Mouse (Mus musculus): Measurements from ENCODE around the gene Akap2.

Akap2 gene

DNA sequence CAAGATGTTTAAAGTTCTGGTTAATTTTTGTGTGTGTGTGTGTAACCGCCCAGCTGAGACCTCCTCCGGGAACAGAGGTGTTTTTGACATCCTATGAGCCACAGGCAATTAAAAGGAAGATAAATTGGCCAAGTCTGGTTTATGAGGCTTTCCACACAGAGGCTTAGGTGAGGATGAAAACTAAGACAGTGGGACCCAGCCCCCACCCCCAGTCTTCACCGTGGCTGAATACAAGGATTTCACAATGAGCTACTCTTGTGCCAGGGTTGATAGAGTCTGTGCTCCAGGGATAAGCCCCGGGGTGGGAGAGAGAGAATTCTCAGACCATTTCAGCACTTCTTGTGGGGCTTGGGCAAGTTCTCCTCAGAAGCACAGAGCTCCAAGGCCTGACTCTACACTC is 33.6 kb downstream of the Akap2 start:
- in situ Hi-C loops (cut with MboI, MseI): no loop called here

DNA sequence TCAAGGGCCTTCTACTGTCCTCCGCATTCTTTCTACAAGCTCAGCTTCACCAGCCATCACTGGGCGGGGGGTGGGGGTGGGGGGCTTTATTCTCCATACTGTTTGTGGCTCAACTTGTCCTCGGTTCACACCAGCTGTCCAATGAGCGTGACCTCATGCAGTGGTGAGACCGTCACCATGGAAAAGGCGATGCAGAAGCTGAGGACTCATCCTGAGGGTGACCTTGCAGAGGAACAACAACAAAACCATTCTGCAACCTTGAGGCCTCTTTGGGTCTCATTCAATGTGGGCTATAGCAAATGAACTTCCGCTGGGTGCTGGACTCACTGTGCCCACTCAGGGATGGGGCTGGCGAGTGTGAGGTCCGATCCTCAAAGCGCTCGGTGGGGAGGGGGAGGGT is 34.1 kb downstream of the Akap2 start:
- in situ Hi-C loops (cut with MboI, MseI): no loop called here

DNA sequence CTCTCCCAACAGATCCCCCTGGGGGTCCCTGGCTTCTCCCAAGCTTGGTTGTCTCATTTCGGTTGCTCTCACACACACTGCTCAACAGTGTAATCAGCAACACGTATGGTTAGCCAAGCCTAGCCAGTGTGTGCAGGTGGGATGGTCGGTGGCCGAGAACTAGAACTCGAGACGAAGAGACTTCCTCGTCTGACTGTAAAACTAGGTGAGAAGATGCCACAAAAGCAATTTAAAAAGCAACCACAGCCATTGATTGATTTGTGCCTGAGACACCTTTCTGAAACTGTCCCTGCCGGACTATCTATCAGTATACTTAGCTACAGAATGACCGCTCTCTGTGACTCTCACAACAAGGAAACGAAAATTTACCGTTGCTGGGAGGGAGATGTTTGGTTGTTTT is 37.6 kb downstream of the Akap2 start:
- in situ Hi-C loops (cut with MboI, MseI): no loop called here

DNA sequence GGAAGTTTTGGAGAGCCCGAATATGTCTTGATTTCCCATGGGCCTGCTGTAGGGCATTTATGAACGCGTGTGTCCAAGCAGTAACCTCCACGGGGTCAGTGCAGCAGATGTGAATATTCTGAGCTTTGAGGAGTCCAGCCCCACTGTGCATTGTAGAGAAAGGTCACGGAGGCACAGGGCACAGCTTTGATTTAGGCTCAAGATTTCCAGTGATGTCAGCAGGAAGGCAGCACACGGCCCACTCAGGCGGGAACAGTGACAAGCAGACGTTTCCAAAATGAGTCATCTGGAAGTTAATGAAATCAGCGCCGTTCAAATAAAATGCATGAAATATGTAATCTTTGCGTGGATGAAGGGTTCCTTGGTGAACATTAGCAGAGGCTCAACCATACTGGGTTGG is 40.5 kb downstream of the Akap2 start:
- in situ Hi-C loops (cut with MboI, MseI): no loop called here

DNA sequence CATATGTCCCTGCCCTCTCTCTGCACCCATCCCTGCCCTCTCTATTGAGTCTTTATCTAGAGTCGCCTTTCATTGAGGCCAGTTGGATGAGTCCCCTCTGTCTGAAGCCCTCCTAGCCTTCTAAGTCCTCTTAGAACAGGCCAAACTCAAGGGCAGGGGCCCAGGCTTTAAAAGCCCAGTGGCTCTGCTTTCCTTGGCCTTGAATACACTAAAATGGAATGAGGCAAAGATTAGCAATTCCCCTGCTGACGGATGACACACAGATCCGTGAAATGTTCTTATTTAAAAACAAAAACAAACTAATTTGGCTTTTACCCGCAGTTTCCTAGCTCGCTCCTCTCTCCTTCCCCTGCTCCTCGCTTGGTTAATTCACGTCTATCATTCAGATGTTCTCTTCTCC is 45.0 kb downstream of the Akap2 start:
- in situ Hi-C loops (cut with MboI, MseI): no loop called here

DNA sequence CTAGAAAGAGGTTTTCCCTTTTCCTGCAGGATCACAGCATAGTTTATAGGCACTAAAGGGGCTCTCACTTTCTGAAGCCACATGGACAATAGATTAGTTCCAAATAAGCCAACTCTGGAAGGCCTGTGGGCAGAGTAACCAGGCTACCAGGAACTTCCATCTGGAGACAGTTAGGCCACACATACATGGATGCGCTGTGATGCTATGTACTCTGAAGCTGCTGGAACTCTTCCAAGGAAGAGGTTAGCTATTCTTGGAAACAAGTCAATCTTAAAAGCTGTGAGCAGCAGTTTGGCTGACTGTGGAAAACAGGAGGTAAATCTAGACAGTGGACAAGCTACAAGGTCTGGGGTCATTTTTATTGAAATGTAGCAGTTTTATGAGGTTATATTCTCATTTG is 46.9 kb downstream of the Akap2 start:
- in situ Hi-C loops (cut with MboI, MseI): no loop called here

DNA sequence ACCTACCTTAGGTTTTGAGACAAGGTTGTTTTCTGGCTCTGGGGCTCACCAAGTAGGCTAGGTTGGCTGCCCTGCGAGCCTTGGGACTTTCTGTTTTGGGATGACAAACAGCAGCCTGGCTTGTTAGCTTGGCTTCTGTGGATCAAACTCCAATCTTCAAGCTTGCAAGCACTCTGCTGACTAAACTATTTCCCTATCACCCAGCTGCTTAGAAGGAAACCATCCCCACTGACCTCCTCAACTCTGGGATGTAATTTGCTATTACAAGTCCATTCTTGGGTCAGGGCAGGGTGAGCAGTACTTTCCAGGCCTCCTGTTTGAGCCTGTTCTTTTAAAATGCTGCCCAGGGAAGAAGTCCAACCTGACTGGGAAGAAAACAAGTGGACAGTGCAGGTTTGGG is 47.5 kb downstream of the Akap2 start:
- in situ Hi-C loops (cut with MboI, MseI): no loop called here

DNA sequence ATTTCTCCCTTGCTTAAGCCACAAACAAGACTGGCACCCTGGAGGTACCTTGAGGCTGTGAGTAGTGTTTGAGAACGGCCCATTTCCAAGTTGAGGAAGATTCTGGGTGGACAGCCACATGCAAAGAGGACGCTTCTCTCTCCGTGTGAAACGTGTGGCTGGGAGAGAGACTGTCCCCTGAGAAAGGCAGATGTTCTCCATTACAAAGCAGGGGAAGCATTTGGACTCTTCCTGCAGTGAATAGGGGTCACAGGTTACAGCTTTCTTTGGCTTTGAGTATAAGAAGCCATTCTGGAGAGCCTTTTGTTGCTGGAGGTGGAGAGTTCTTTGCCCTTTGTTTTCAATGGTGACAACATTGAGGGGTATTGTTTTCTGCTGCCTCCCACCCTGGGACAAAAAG is 48.3 kb downstream of the Akap2 start:
- in situ Hi-C loops (cut with MboI, MseI): no loop called here

DNA sequence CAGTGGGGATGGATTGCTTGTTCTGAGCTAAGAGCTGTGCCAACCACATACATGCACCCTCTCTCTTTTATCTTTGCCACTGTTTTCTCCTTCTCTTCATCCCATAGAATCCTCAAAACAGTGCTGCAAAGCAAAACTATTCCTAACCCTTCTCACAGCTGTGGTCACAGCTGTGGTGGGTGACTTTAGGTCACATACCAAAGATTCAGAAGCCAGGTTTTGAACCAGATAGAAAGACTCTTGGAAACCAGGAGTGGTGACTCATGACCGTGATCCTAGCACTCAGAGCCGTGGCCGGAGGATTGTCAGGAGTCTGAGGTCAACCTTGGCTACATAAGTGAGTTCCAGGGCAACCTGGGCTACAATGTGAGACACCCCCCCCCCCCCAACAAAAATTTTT is 51.5 kb downstream of the Akap2 start:
- in situ Hi-C loops (cut with MboI, MseI): no loop called here

DNA sequence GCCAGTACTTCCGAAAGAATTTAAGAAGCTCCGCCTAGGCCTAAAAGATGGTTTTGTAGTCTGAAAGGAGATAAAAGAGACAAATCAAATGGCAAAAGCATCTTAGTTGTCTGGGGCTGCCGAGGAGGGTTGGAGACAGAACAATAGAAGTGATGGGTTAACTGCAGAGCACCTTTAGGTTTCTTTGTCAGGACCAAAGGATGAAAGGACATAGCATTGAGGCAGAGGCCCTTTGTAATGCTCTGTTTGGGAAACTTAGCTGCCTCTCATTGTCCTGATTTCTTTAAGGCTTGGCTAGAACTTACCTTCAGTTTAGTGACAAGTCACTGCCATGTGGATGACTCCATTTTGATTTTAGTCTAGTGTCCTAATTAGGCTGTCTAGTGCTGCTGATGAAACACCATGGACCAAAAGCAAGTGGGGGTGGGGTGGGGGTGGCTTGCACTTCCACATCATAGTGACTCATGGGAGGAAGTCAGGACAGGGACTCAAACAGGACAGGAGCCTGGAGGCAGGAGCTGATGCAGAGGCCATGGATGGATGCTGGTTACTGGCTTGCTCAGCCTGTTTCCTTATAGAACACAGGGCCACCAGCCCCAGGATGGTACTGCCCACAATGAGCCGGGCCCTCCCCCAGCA is 52.8 kb downstream of the Akap2 start:
- in situ Hi-C loops (cut with MboI, MseI): no loop called here

DNA sequence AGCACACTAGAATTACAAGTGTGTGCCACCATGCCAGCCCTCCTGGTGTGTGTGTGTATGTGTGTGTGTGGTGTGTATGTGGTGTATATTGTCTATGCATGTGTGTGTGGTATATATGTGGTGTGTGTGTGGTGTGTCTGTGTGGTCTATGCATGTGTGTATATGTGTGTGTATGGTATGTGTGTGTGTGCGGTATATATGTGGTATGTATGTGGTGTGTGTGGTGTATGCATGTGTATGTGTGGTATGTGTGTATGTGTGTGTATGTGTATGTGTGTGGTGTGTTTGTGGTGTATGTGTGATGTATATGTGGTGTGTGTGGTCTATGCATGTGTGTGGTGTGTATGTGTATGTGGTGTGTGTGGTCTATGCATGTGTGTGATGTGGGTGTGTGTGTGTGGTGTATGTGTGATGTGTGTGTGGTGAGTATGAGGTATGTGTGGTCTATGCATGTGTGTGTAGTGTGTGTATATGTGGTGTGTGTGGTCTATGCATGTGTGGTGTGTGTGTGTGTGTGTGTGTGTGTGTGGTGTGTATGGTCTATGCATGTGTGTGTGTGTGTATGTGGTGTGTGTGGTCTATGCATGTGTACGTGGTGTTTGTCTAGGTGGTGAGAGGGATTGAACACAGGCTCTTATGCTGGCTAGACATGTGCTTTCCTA is 54.2 kb downstream of the Akap2 start:
- in situ Hi-C loops (cut with MboI, MseI): no loop called here

DNA sequence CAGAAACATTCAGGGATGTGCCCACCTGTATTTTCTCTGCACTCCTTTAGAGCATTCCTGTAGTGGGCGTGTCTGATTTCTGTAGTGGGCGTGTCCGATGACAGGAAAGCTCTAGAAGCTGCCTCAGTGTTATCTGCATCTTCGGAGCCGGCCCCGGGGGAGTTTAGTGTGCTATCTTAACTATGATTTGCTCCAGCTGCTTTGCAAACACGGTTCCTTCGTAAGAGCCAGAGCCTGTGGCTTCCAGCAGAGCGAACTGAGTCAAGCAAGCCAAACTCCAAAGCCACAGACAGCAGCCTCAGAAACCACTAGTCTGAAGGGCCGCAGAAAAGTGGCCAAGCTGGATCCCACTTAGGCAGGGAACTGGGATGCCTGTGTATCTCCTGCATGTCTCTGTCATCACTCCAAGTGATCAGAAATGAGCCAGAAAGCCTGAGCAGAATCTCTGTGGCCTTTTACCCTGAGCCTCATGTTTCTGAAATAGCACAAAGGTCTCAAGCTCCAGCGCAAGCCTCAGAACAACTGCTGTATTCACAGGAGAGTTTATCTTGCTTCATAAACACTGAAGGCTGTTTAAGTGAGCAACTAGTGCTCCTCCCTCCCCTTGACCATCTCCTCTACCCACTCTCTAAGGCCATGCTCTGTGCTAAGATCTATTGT is 55.5 kb downstream of the Akap2 start:
- in situ Hi-C loops (cut with MboI, MseI): no loop called here

DNA sequence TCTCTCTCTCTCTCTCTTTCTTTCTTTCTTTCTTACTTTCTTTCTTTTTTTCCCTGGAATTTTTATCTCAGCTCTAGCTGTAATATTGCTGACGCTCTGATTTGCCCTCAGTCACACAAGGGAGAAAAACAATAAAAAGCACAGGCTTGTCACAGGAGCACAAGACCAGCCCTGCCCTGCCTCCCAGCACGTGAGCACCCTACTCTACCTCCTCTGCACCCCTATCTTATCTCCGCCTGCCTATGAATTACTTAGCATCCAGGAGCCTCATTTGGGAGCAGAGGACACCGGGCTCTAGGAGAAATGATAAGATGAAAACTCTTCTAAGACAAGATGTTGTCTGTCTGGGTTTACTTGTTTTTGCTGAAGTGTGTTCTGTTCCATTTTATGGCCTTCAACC is 57.1 kb downstream of the Akap2 start:
- in situ Hi-C loops (cut with MboI, MseI): no loop called here

DNA sequence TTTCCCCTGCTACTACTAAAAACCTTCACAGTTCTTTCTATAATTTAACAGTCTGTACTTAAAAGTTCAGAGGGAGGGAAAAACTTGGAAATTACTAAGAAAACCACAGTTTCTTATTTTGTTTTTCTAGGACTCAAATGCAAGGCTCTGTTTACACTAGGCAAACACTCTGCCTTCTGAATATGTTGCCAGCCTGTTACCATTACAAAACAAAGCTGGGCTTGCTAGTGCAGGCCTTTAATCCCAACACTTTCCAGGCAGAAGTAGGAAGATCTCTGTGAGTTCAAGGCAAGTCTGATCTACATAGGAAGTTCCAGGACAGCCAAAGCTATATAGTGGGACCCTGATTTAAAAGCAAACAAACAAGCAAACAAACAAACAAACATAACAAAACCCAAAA is 58.1 kb downstream of the Akap2 start:
- in situ Hi-C loops (cut with MboI, MseI): loop anchor here (5.0 kb wide), 2 partner anchors 48 to 98 kb away; no protein-coding TSS in a partner anchor

DNA sequence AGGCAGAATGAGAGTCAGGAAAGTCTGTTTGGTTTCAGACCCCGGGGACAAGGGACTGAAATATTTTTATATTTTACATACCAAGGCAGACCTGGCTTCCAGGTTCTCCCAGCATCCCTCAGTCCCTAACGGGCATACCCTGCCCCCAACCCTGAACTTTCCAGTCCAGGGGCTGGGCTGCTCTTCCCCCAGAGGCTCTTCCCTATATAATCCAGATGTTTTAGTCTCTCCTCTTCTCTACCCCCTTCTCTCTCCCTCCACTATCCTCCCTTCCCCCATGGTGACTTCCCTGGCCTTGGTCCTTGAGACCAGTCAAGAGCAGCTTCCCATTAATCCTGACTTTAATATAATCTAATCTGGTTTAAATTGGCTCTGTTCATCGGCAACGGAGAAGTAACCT is 62.9 kb downstream of the Akap2 start:
- in situ Hi-C loops (cut with MboI, MseI): no loop called here

DNA sequence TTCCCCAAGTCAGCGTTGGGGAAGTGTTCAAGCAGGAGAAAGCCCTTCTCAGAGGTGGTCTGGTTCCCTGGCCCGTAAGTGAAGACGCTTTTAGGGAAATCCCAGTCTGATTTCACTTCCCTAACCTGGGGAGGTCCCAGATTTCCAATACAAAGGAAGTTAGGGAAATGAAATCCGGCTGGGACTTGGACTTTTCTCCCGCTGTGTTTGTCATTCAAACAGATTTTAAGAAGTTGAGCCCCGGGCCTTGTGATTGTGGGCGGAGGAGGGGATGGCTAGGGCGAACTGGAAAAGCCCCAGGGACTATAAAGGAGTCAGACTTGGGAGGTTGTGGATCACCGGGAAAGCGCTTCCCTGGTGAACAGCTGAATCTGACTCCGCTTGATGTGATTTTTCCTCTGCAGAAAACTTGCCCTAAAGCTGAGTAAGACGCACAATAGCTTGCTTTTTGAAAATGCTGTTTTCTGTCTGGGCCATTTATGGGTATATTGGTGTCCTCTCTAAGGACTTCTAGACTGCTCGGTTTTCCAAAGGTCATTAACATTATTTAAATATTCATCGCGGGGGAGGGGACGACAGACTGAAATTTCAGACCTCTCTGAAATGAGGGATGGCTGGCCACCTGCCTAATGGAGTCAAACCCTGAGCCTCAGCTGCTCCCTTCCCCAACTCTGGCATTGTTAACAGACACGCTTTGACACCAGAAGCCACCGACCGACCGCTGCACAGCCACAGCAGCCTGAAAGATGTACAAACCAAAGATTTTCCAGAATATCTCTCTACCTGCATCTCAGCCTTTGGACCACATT is 63.6 kb downstream of the Akap2 start:
- in situ Hi-C loops (cut with MboI, MseI): no loop called here

DNA sequence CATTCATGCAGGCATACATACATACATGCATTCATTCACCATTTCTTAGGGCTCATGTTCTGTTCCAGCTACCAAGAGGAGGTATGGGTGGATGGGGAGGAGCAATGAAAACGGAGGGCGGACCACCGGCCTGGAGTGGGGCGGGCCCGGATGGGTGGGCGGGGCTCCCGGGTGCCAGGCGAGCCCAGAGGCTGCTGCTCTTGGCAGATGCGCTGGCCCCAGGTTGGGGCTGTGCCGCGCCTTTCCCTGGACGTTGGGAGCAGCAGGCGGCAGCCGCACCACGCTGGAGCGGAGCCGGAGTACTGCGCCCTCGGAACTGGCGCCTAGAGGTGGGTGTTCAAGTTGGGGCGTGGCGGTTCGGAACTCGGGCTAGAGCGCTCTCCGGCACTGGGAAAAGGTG is 64.5 kb downstream of the Akap2 start:
- in situ Hi-C loops (cut with MboI, MseI): no loop called here

DNA sequence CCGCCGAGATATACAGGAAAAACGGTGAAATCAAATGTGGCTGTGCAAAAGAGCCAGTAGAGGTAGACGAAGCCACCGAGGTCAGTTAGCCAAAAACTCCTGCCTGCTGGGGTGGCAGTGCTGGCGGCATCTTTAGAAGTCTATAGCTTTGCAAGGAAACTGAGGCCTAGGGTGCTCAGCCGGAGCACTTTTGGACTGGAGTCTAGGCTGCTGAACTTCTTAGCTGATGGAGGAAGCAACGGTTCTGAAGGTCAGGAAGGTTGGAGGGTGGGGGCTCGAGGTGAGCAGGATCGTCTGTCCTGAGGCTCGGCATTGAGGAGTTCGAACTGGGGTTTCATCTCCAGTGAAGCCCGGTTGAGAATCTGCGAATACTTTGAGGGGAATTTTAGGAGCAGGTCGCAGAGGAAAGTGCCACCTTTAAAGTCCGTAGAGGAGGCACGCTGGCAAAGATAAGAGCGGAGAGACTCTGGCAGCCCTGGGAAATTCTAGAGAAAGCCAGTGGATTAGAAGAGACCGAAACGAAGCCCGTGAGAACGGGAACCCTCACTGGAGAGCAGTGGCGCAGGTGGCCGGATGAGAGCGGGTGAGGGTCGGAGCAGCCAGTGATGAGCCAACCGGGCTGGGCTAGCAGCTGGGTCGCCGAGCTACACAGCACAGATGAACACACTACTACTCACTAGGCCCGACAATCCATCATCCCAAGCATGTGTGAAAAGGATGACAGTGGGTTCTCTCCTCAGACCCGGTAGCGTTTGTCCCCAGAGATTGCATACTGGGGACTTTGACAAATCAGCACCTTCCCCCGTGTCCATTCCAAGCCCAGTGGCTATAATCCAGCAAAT is 65.3 kb downstream of the Akap2 start:
- in situ Hi-C loops (cut with MboI, MseI): no loop called here

DNA sequence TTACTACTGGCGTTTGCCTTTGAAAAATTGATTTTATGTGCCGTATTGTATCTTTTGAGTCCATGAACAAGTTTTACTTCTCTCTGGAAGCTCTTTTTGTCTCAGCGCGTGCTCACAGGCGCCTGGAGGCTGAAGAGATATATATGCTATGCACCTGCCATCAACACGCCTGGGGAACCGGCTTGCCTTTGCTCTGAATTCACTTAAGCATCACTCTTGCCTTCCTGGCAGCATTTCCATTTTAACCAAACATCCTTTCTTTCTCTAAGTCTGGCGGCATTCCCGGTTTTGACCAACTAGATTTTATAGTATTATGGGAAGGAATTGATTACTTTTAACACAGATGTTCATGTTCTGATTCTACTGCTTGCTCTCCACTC is 65.9 kb downstream of the Akap2 start:
- in situ Hi-C loops (cut with MboI, MseI): no loop called here

DNA sequence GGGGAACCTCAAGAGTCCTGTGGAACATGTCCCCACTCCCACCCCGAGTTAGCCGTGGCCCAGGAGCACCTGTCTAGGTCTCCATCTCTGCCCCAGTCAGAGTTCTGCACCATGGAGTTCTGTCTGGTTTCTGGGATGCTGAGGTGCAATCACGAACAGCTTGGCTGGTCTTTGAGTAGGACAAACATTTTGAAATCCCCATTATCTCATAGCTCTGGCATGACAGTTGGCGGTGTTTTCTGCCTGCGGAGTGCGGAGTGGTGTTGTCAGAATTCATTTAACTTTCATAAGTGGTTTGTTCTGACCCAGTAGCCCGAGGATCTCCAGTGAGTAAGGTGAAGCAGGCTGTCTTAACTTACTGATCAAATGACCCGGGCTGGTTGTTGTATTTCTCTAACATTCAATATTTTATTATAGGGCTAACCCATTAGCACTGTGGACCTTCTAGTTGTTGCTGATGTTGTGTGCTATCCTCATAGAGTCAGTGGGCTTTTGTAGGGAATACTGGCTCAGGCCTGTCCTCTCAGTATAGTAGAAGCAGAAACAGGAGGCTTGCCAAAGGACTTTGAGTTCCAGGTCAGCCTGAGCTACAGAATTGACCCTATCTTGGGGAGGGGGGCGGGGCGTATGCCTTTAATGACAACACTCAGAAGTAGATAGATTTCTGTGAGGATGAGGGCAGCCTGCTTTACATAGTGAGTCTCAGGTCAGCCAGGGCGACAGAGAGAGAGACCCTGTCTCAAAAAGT is 66.6 kb downstream of the Akap2 start:
- in situ Hi-C loops (cut with MboI, MseI): no loop called here

DNA sequence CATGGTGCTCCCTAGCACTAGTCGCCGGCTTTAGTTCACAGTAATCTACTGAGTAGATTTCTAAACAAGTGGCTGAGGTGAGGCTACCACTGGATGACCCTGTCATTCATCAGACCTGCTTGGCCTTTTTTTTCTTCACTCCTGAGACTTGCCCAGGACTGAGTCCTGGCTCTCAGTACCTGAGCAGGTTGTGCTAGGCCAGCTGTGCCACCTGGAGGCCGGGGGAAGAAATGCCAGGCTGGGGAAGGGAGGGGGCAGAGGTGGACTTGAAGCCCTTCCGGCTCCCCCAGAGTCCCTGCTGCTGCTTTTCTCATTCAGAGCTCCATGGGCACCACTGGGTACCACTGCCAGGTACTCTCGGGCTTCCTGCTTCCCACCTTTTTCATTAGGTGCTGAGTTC is 71.3 kb downstream of the Akap2 start:
- in situ Hi-C loops (cut with MboI, MseI): no loop called here

Data from regulatory T cell (primary cell).